Mouse (Mus musculus) embryonic fibroblast, embryonic 13.5 days (primary cell): ENCODE data around the gene Zfp688.

ENCODE experiments used
- CTCF ChIP-seq: IDR thresholded peaks from 2 replicates; pipeline ENCODE4 v1.5.1; 2011; ENCODE audit warnings: mild to moderate bottlenecking, control low read depth, low read length, moderate library complexity, borderline replicate concordance; ENCODE audit not compliant: insufficient read depth
- POLR2A ChIP-seq: IDR thresholded peaks from 2 replicates; pipeline ENCODE4 v1.6.1; 2011; ENCODE audit warnings: low read depth, mild to moderate bottlenecking, control low read depth, low read length, moderate library complexity

DNA sequence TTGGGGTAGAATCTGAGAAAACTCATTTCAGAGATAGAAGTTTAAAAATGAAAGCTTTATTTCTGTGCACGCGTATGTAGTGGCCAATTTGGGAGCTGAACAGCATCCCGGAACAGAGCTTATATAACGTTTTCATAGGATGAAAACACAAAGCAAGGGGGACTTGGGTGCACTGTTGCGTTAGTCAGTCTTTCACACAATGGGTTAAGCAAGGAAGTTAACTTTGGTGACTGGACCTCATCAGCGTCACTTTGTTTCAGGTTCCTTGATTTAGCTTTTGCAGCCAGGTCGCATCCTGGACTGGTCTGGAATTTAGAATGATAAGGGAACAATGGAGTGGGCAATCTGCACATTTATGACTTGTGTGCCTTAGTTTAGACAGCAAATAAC lies 27.9 kb downstream of the Zfp688 start:
- TF ChIP-seq CTCF (no peak), POLR2A (no peak)
